Mouse (Mus musculus) frontal cortex, postnatal 10 days (tissue): Measurements from ENCODE around the gene Capn2.

Experiments used
- DNase-seq, 2 experiments: peaks; one replicate each; pipeline ENCODE4 v3.0.0; 2022; ENCODE audit warnings: low spot score in 2 of 2, mixed read lengths in 1 of 2

Capn2 gene

DNA sequence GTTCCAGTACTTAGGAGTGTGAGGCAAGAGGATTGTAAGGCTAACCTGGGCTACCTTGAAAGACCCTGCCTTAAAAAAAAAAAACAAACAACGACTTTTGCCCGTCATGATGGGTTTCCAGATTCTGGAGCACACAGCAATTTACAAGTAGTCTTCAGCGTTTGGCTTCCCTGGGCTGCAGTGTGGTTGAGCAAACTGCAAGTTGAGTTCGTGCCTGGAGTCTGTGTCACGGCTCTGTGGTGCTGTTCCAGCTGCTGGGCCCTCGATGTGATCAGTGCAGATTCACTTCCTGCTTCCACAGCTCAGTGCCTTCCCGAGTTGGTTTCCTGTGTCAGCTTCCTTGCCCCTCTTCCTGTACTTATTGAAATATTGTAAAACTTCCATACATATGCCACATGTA lies 56.1 kb downstream of the Capn2 start:
- DNase-seq, result no peak

DNA sequence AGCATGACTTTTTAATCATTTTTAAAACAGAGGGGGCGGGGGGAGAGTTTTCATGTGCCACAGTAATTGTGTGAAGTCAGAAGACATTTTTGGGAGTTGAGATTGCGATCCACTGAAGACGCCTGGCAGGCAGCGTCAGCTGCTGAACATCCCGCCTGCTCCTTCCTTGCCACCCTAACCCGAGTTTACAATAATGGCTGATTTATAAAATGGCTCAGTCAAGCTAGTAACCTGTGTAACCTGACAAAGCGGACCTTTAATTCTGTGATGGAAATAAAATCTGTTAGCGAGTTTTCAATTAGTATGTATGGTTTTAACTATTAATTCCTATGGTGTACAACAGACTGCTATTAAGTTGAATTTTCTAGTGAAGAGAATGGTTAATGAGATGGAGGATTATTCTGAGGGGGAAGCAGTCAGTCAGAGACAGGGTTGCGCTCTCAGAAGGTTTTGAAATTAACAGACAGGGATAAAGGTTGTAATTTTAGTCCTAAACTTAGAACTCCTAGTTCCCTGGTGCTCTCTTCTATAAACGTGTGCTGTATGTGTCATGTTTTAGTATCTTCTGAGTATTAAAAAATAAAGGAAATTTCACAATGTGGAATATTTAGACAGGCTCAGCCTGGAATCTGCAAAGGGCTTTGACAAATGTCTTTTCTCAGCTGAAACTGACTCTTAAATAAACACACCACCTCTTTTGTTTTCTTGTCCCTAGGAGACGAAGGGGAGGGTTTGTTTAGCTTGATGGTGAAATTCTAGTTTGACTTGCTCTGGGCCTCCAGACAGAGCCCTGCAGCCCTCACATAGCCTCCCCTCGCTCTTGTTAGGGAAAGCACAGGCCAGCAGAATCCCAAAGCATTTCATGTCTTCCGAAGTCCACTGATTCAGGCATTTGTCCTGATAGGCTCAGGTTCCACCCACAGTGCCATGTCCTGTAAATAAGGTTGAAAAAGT lies 56.8 kb downstream of the Capn2 start:
- peak in 1 of 2 experiments; percentile 1 for DNase-seq

DNA sequence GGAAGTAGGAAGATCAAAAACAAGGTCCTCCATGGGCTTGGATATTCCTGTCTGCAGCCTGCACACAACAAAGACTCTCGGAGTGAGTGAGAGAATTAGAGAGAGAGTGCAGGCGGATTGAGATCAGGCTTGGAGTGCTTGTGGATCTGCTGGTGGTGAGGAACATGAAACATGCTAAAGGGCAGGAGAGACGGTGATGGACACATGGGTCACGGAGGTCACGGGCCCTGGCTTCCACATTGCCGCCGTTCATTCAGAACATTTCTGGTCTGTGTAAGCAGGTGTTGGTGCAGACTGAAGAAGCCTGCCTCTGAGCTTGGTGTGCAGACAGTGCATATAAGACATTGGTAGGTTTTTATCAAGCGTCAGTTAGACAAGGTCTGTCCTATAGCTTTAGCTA lies 58.0 kb downstream of the Capn2 start:
- DNase-seq, result no peak

DNA sequence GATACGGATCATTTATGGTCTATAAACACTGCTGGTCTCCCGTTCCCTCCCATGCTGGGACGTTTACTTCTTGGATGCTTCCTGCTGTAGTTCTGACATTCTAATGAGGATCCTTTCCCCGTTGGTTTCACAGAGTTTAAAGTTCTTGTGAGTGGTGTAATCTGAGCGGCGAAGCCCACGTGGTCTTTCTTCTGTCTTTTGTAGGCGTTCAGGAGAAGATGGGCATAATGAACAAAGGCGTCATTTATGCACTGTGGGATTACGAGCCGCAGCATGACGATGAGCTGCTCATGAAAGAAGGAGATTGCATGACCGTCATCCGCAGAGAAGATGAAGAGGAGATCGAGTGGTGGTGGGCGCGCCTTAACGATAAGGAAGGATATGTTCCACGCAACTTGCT lies 58.9 kb downstream of the Capn2 start:
- DNase-seq, result no peak

DNA sequence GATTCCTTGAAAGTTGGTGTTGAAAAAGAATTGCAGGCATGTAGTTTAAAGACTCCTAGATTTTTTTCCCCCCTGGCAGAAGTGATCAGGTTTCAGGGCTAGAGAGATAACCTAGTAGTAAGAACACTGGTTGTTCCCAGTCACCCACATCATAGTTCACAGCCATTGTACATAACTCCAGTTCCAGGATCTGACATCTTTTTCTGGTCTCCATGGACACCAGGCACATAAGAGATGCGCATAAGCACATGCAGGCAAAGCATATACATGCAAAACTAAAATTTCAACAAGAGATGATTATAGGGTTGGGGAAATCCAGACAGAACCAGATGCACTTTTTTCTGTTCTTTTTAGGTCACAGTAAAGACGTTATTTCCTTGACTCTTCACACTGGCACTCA lies 62.3 kb downstream of the Capn2 start:
- DNase-seq, result no peak

DNA sequence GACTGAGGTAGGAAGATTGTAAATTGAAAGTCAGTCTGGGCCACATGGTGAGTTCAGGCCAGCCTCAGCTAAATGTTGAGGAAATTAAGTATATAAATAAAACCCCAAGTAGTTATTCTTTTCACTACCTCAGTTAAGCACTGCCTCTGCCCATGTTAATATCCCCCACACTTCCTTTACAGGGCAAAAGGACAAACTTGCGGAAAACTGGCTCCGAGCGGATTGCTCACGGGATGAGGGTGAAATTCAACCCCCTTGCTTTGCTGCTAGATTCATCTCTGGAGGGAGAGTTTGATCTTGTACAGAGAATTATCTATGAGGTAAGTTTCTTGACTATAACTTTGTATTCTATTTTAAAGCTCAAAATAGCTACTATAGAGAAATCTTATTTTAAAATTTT lies 64.9 kb downstream of the Capn2 start:
- no peak for DNase-seq

DNA sequence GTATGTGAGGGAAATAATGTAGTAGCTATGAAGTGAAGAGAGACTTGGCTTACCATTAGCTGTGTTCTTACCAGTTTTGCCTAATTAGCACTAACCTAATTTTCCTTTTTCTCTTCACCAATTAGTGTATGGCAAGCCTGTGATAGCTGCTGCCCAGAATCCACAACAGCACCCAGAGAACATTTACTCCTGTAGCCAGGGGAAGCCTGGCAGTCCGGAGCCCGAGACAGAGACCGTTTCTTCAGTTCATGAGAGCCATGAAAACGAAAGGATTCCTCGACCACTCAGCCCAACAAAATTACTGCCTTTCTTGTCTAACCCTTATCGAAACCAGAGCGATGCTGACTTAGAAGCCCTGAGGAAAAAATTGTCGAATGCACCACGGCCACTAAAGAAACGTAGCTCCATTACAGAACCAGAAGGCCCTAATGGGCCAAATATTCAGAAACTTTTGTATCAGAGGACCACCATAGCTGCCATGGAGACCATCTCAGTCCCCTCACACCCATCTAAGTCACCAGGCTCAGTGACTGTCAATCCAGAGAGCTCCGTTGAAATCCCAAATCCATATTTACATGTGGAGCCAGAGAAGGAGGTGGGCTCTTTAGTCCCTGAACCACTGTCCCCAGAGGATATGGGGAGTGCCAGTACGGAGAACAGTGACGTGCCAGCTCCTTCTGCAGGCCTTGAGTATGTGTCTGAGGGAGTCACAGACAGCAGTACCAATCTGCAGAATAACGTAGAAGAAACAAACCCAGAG lies 69.0 kb downstream of the Capn2 start:
- DNase-seq, result no peak

DNA sequence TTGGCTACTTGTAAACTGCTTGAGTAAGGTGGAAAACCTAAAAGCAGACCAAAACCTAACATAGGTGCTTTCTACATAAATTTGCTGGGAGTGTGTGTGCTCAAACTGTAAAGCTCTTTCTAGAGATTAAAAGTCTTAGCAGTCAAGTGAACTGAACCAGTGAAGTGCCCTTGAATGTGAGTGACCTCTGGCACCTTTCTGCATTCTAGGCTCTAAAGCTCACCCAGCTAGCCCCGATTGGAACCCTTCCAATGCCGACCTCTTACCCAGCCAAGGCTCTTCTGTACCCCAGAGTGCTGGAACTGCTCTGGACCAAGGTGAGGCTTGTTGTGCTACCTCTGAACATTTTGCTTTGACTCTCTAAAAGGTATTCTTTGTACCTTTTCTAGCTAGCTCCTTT lies 73.3 kb downstream of the Capn2 start:
- no peak for DNase-seq

DNA sequence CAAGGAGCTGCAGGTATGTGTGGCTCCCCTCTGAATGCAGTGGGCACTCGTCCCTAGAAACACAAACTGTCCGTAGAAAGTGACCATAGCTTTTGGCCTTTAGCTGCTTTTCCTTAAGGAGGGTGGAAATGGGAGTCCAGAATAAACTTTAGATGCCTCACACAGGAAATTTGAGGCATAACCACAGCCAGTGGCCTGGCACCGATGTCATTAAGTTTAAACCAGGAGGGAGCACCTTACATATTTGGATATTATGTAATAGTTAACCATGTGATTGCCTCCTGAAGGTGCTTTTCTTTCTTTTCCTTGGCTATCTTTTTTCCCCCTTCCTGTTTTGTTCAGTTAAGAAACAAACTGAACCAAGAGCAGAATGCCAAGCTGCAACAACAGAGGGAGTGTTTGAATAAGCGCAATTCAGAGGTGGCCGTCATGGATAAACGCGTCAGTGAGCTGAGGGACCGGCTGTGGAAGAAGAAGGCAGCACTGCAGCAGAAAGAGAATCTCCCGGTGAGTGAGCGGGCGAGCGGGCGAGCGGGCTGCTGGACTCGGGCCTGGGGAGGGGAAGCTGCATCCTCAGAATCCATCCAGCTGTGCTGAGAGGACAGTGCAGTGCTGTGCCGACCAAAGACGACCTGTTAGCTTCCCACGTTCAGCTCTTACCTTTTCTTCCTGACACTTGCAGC lies 75.5 kb downstream of the Capn2 start:
- DNase-seq, result no peak

DNA sequence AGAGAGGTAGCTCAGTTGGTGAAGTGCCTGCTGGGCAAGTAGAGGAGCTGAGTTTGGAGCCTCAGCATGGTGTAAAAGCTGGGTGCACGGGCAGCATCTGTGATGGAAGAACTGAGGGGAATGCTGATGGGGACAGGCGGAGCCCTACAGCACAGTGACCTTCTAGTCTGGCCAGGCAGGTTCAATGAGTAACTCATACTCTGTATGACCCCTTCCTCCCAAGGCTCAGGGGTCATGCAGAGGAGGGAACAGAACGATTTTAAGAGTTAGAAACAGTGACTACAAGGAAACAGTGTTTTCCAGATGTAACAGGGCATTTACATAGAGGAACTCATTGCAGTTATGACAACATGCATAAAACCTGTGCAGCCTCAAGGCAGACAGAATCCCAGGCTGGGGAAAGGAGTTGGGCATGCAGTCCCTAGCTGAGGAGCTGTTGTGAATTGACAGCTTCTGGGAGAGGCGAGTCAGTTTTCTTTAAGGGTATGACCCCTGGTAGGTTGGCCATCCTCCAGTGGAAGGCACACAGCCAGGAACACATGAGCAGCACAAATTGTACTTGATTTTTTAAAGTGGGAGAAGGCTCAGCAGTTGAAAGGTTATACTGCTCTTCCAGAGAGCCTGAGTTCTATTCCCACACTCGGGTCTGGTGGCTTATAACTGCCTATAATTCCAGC lies 77.7 kb downstream of the Capn2 start:
- DNase-seq, result no peak

DNA sequence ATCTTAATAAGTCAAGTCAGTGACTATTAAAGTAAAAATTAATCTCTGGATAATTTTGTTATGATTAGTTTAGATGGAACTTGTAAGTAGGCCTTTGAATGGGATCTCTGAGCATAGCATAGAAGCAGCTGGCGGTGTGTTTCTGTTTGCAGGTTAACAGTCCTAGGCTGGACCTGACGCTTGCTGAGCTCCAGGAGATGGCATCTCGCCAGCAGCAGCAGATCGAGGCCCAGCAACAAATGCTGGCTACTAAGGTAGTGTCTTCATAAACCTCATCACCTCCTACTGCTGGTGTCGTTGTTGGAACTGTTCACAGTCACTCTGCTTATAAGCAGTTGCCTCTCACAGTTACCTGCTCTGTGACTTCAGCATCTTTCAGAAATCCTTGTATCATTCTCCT lies 80.7 kb downstream of the Capn2 start:
- DNase-seq, result no peak

DNA sequence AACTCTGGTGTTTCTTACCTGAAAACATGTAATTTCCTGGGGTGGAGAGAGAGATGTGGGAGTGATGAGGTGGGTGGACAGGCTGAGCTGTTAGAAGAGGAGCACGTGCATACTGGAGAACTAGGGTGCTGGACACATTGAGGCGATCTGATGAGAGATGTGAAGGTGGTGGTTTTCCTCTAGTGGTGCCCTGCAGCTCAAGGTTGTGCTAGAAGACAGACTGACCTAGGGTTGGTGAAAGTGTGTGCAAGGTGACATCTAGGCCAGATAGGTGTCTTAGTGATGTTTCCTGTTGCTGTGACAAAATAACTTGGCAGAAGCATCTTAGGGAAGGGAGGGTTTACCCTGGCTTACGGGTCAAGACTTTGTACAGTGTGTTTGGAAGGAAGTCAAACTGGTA lies 85.3 kb downstream of the Capn2 start:
- no peak for DNase-seq

DNA sequence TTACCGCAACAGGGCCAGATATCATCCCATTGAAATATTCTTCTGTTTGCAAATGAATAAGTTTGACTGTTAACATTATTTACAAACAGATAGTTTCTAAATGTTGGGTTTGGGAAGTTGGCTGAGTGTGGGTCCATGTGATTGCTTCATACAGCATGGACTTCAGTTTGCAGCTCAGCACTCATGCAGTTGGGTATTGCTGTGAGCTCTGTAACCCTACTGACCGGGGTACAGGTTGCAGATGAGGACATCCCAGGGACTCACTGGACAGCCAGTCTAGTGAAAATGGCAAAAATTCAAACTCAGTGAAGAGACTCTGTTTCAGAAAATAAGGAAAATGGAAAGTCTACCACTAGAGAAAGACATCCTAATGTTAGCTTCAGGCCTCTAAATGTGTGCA lies 86.7 kb downstream of the Capn2 start:
- no peak for DNase-seq

DNA sequence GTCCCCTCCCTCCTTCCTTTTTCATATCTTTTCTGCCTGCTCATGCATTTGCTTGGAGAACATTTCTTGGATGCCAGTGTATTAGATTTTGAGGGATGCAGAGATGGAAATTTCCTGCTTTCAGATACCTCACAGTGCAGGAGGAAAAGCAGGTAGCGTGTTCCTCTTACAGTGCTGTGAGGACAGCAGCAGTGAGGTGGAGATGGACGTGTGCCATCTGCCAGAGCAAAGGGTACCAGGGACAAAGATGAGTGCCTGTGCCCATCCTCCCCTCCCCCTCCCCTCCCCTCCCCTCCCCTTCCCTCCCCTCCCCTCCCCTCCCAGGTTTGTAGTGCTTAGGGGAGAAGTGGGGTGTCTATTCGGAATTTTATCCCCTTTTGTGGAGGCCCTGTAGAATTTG lies 87.6 kb downstream of the Capn2 start:
- DNase-seq, result no peak

DNA sequence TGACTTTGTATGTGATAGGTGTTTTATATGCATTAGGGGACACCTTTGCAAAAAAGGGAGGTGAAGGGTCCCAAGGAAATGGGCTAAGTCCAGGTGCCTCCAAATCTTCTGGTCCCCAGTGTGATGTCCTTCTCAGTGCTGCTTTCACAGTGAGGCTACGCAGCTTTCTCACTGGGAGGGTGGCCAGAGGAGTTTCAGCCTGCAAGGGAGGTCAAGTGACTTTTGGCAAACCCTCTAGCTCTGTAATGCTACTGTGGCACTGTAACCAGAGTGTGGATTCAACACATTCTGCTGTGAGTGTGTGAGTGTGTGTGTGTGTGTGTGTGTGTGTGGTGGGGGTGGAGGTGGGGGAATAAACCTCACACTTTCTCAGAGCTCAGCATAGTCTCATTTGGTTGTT lies 90.0 kb downstream of the Capn2 start:
- no peak for DNase-seq

DNA sequence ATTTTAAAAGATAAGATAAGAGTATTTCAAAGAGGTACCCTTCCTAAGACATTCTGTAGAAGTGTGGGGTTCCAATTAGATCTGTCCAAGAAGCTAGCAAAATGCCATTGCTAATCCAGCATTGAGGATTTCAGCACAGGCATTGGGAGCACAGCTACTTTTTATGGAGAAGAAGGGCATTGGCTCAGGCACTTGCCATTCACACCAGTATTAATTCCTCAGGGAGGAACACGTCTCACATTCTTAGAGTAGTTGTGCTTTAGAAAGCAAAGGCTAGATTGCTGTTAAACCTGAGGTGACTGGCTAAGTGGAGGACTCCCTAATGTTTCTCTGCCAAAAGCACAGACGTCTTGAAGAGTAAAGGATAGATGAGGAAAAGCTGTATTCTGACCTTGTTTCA lies 91.0 kb downstream of the Capn2 start:
- DNase-seq, result no peak

DNA sequence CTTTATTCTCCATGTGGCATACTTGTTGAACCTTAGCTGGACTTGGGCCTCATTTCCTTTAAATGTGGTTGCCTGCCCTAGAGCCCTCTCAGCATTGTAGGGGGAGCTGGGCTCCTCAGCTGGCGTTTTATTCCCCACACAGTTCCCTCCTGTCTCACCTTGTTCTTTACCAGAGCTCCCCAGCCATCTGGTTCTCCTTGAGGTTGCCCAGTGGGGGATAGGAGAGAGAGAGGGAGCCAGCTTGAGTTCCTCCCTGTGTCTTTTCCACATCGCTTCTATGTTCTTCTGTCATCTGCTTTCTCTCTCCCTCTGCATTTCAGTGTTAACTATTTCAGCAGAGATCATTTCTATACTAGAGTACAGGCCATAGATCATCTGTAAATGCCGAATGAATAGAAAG lies 92.2 kb downstream of the Capn2 start:
- no peak for DNase-seq

DNA sequence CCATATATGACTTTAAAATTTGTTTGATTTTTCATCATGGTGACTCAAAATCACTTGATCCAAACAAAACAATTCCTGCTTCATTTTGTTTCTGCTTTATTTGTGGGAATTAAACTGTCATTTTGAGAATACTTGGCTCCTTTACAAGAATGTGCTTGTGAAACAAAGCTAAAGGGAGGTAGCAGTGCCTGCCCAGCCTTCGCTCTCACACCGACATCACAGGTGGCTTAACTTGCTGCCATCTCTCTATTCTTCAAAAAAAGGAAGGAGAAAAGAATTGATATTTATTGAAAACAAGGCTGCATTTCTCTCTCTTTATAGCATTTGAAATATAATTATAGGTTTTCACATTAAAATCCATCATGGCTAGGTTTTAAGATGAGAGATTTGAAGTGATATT lies 93.1 kb downstream of the Capn2 start:
- DNase-seq, result no peak

DNA sequence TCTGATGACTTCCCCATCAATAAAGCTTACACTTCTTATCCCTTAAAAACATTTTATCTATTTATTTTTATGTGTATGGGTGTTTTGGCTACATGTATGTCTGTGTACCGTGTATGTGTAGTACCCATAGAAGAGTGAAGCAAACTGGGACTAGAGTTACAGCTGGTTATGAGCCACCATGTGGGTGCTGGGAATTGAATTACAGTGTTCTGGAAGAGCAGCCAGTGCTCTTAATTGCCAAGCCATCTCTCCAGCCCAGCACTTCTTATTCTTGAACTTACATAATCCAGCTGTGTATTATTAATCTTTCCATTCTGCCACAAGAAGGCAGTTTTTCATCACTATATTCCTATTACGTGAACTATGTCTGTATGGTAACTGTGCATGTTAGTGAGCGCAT lies 97.9 kb downstream of the Capn2 start:
- no peak for DNase-seq
